Mouse (Mus musculus): Measurements from ENCODE around the gene Ext2. TPM values are rescaled to one million over a fixed set of nuclear protein-coding genes. Genes with fewer than 3 reads are reported as not detected.

Ext2 gene
- polyA plus RNA-seq, 1 experiment from 2014 or later, result 84.7 TPM

DNA sequence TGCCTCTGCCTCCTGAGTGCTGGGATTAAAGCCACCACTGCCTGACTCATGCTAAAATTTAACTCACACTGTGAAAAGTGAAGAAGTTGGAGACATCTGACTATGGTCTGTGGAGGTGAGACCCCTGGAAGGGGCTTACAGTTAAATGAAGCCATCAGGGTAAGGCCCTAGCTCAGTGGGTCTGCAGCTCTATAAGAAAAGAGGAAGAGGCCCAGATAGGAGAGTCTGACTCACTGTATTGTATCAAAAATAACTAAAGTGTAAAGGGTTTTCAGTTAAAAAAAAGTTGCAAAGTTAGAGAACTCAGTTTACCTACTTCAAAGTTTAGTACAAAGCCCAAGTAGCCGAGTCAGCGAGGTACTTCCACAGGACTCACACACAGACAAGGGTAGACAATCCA, 19.4 kb downstream of the Ext2 start:
- Histone ChIP-seq H3K4me1 (no peaks in the 10 kb centered on the region), H3K4me3 (no peak overlapping the region), H3K9ac (no peak overlapping the region), H3K36me3 (peaks cover 42% of the 10 kb centered on the region), H3K27me3 (no peaks in the 10 kb centered on the region), H3K4me2 (replicated peaks) (no peak overlapping the region), H3K9me3 (replicated peaks) (no peaks in the 10 kb centered on the region), H3K27ac (no peak overlapping the region)
- 100% methylated on average over 2 of the region's 2 CpGs for WGBS
- ATAC-seq (ENCODE audit: low FRiP score), result no peak

DNA sequence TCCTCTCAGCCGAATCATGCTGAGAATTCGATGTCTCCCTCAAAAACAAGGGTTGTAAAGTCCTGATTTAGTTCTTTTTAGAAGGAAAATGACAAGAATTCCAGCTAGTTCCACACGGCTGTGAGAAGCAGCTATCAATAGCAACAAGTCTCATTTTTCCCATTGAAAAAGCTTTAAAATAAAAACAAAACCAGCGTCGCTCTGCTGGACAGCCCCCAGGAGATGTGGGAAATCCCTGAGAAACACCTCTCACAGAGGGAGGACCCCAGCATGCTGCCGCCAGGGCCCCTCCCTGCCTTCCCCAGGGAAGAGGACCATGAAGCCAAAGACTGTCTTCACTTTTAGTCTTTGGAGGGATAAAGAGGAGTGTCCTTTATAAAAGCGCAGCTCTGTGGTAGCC, 21.3 kb downstream of the Ext2 start:
- no peak for ATAC-seq (ENCODE audit: low FRiP score)
- 75% methylated on average over 7 of the region's 7 CpGs for WGBS

DNA sequence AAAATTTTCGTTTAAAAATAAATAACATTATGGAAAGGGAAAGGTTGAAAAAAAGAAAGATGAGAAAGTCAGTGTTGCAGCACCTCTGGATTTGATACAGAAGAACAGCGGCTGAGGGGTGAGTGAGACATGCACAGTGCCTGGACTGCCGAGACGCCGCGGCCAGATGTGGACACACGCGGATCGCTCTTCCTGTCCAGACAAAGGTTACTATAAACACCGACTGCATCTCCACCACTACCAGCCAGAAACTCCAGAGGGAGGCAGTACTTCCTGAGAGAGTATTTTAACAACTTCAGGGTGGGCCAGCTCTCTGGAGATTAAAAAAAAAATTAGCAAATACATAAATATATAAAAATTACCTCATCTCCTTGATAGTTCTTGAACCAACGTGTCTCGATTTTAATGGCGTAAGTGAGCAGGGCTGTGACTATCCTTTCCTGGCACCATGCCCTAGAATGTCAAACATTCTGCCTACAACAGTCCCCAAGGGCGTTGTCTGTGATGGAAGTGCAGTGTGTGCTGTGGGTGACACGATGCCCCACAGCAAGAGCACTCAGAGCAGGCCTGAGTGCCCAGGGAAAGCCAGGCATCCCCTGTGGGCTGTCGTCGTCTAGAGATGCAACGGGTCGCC, 25.1 kb downstream of the Ext2 start:
- Histone ChIP-seq H3K9me3 (replicated peaks) (no peaks in the 10 kb centered on the region), H3K4me1 (no peaks in the 10 kb centered on the region), H3K27me3 (no peaks in the 10 kb centered on the region), H3K27ac (no peak overlapping the region), H3K36me3 (peaks cover 41% of the 10 kb centered on the region), H3K4me3 (no peak overlapping the region), H3K9ac (no peak overlapping the region), H3K4me2 (replicated peaks) (no peak overlapping the region)
- 75% methylated on average over 19 of the region's 19 CpGs for WGBS
- ATAC-seq (ENCODE audit: low FRiP score), result no peak

More for the DNA sequence above, 21.3 kb downstream of the Ext2 start:
- Histone ChIP-seq H3K9me3 (replicated peaks) (no peaks in the 10 kb centered on the region), H3K27ac (no peak overlapping the region), H3K36me3 (peaks cover 41% of the 10 kb centered on the region), H3K4me3 (no peak overlapping the region), H3K27me3 (no peaks in the 10 kb centered on the region), H3K9ac (no peak overlapping the region), H3K4me1 (no peaks in the 10 kb centered on the region), H3K4me2 (replicated peaks) (no peak overlapping the region)

DNA sequence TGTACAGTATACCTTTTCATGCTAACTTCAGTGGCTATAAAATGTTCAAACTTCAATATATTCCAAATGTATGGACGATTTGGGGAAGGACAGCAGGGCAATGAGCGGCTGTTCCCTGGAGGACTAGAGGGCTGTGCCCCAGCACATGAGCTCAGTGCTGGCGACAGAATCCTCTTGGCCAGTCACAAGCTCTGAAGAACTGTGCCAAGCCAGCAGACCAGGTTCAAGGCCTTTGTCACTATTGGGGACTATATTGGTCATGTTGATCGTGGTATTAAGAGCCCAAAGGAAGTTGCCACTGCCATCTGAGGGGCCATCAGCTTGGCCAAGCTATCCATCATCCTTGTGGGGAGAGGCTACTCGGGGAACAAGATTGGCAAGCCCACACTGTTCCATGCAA, 28.0 kb downstream of the Ext2 start:
- Histone ChIP-seq H3K27ac (no peak overlapping the region), H3K27me3 (no peaks in the 10 kb centered on the region), H3K4me2 (replicated peaks) (no peak overlapping the region), H3K36me3 (peaks cover 44% of the 10 kb centered on the region), H3K9me3 (replicated peaks) (no peaks in the 10 kb centered on the region), H3K4me3 (no peak overlapping the region), H3K4me1 (peaks cover 6% of the 10 kb centered on the region; the same call in 1 of the 2 replicates), H3K9ac (no peak overlapping the region)
- WGBS, result 91% methylated on average over 5 of the region's 5 CpGs
- no peak for ATAC-seq (ENCODE audit: low FRiP score)

DNA sequence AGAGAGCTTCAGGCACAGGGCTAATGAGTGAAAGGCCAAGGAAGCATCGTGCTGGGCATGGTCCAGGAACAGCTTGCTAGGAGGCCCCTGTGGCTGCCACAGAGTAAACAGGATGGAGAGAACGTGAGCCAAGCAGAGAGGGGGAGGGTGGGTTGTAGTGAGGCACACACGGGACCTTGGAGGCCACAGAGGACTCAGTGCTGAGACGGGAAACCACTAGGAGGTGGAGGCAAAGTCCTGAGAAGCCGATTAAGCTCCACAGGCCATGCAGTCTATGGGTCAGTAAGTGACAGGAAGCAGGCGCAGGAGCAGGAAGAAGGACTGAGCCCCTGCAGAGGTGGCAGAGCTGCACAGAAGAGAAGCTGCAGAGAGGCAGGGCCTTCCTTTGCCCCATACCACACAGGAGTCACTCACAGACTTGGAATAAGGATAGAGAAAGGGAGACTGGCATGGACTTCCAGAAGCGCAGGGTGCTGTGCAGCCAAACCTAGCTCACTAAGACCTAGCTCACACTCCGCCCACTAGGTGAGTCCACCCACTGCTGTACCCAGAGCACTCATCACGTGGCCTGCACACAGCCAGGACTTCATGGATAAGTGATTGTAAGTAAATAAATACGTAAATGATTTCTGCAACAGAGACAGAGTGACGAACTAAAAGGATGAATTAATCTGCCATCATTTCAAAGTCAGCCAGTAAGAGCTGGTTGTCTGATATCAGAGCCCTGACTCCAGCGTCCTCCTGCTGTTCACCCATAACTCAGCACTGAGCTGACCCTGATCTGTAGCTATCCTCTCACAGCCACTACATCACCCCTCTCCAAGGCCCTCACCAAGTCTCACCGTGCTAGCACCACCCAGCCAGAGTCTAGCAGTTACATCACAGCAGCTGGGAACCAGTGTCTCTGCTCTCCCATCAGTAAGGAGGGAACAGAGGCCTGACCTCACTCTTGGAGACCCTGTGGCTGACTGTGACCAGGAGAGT, 30.6 kb downstream of the Ext2 start:
- Histone ChIP-seq H3K36me3 (peaks cover 43% of the 10 kb centered on the region), H3K4me1 (peaks cover 6% of the 10 kb centered on the region; the same call in 1 of the 2 replicates), H3K9ac (no peak overlapping the region), H3K27ac (peak overlapping the region; percentile 52), H3K4me3 (no peak overlapping the region), H3K9me3 (replicated peaks) (no peaks in the 10 kb centered on the region), H3K4me2 (replicated peaks) (no peak overlapping the region), H3K27me3 (no peaks in the 10 kb centered on the region)
- ATAC-seq (ENCODE audit: low FRiP score), result no peak
- WGBS, result 63% methylated on average over 13 of the region's 13 CpGs

DNA sequence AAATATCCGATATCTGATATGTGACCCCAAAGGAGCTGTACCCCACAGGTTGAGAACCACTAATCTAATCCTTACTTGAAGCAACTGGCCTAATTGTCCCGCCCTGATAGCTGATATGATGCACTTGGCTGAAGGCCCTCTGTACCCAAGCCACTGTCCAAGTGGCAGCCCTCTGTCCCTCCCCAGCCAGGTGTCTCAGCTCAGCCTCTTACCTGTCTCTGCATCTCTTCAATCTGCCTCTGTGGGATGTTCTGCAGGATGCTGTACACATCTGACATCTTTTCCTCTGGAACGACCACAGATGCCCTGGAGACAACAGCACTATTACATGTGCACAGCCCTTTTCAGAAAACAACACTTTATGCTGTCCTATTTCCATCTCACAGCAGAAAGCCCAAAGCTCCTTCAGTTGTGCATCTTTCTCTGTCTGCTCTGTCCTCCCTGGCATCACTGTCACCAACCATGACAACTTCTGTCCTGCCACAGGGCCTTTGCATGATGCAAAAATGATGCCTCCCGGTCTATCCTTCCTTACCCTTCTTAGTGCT, 31.5 kb downstream of the Ext2 start:
- WGBS, result 93% methylated on average over 4 of the region's 4 CpGs
- H3K27me3 ChIP-seq, result no peaks in the 10 kb centered on the region
- H3K27ac ChIP-seq, result no peak overlapping the region
- H3K4me3 ChIP-seq, result no peak overlapping the region
- H3K36me3 ChIP-seq, result peaks cover 36% of the 10 kb centered on the region
- ATAC-seq (ENCODE audit: low FRiP score), result no peak
- H3K4me2 ChIP-seq (replicated peaks), result no peak overlapping the region
- no peak overlapping the region for H3K9ac ChIP-seq
- no peaks in the 10 kb centered on the region for H3K9me3 ChIP-seq (replicated peaks)
- peaks cover 9% of the 10 kb centered on the region for H3K4me1 ChIP-seq

DNA sequence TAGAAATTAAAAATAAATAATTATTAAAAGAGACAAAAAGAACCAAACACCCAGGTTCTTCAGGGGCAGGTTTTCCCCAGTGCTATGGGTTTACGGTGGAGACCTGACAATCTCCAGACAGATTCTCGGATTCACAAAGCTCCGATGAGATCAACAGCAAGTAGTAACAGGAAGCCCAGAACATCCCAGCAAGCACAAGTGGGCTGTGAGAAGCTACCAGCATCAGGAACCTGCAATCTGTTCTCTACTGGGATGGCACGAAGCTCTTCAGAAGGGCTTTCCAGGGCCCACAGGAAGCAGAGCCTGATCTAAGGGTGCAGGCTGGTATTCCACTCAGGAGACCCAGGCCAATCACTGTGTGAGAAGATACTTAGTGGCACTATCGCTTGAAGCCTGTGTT, 33.8 kb downstream of the Ext2 start:
- WGBS, result 83% methylated on average over 5 of the region's 5 CpGs

DNA sequence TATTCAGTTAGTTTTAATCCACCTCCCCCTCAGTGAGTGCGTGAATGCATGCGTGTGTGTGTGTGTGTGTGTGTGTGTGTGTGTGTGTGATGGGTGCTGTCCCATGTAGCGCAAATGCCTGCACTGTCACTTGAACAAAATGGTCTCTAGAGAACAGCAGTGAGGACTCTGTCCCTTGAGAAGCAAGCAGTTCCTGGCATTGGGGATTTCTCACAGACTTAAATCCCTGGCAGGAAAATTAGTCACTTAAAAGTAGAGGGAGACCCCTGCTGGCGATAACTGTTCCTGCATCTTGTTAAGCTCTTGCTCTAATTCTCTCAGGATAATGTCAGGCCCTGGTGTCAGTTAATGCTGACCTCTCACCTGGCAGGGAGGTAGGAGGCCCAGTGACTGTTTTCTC, 36.2 kb downstream of the Ext2 start:
- no peak overlapping the region for H3K27ac ChIP-seq
- no peaks in the 10 kb centered on the region for H3K27me3 ChIP-seq
- peaks cover 25% of the 10 kb centered on the region for H3K4me1 ChIP-seq
- peaks cover 13% of the 10 kb centered on the region; the same call in 1 of the 2 replicates for H3K36me3 ChIP-seq
- no peak overlapping the region for H3K4me3 ChIP-seq
- no peaks in the 10 kb centered on the region for H3K9me3 ChIP-seq (replicated peaks)
- H3K4me2 ChIP-seq (replicated peaks), result no peak overlapping the region
- ATAC-seq (ENCODE audit: low FRiP score), result peak; percentile 48; the same call in 1 of the 2 replicates
- no peak overlapping the region for H3K9ac ChIP-seq
- 51% methylated on average over 4 of the region's 4 CpGs for WGBS

More for the DNA sequence above, 33.8 kb downstream of the Ext2 start:
- Histone ChIP-seq H3K9ac (no peak overlapping the region), H3K27ac (no peak overlapping the region), H3K4me2 (replicated peaks) (no peak overlapping the region), H3K9me3 (replicated peaks) (no peaks in the 10 kb centered on the region), H3K36me3 (peaks cover 14% of the 10 kb centered on the region; the same call in 1 of the 2 replicates), H3K4me1 (peaks cover 28% of the 10 kb centered on the region), H3K27me3 (no peaks in the 10 kb centered on the region), H3K4me3 (no peak overlapping the region)
- no peak for ATAC-seq (ENCODE audit: low FRiP score)

DNA sequence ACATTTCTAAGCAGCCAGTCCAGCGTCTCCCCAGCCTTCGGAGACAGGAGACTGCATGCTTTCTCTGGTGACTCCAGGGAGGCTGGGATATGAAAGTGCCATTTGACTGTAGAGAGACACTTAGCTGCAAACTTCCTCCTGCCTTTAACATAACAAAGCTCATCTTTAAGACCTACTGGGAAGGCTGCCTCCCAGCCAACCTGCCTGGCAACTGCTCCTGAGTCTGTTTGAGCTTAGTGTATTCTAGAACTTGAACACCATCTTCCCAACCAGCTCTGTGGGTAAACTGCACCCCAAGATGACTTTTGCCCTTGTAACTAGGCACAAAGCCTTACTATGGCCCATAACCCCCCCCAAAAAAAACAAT, 37.0 kb downstream of the Ext2 start:
- ATAC-seq (ENCODE audit: low FRiP score), result no peak
- H3K36me3 ChIP-seq, result peaks cover 12% of the 10 kb centered on the region; the same call in 1 of the 2 replicates

DNA sequence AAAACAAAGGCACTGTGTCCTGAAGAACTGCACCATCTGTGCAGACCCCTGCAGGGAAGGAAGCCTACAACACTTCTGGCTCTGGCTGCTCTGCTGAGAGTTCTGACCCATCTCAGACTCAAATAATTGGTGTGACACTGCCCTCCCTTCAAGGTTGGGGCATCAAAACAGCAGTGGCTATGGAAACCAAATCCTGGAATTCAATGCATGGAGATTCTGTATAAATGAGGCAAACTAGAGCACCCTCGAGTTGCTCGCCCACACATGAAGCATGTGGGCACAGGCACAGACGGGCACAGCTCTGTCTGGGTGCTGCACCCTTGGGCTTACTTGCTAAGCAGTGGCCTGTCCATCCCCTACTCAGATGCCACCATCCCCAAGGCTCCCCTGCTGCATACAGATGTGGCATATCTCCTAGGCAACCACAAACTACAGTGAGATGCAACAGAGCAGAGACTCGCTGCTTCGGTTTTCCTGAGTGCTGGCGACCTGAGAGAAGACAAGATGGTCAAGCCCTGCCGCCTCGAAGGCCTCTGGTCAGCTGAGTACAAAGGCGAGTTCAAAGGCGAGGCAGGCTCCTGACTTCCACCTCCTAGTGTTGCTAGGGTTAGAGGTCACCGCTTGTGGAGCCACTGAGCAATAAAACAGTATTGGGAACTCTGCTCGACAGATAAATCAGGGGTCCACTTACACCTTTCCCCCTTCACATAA, 37.5 kb downstream of the Ext2 start:
- Histone ChIP-seq H3K9me3 (replicated peaks) (no peaks in the 10 kb centered on the region), H3K4me2 (replicated peaks) (no peak overlapping the region), H3K27ac (0 out of 2 replicates have a peak overlapping the region, but pooled peaks have one; percentile 18), H3K36me3 (0 out of 2 replicates have a peak, but pooled peaks cover 11% of the 10 kb centered on the region), H3K9ac (no peak overlapping the region; the same call in 1 of the 2 replicates), H3K27me3 (no peaks in the 10 kb centered on the region), H3K4me1 (peaks cover 26% of the 10 kb centered on the region), H3K4me3 (no peak overlapping the region)
- ATAC-seq (ENCODE audit: low FRiP score), result peak; percentile 37
- 18% methylated on average over 12 of the region's 12 CpGs for WGBS

More for the DNA sequence above, 37.0 kb downstream of the Ext2 start:
- Histone ChIP-seq H3K4me1 (peaks cover 25% of the 10 kb centered on the region), H3K4me3 (no peak overlapping the region), H3K9me3 (replicated peaks) (no peaks in the 10 kb centered on the region), H3K4me2 (replicated peaks) (no peak overlapping the region), H3K9ac (no peak overlapping the region; the same call in 1 of the 2 replicates), H3K27ac (no peak overlapping the region), H3K27me3 (no peaks in the 10 kb centered on the region)
- WGBS, result 22% methylated on average over 2 of the region's 2 CpGs

DNA sequence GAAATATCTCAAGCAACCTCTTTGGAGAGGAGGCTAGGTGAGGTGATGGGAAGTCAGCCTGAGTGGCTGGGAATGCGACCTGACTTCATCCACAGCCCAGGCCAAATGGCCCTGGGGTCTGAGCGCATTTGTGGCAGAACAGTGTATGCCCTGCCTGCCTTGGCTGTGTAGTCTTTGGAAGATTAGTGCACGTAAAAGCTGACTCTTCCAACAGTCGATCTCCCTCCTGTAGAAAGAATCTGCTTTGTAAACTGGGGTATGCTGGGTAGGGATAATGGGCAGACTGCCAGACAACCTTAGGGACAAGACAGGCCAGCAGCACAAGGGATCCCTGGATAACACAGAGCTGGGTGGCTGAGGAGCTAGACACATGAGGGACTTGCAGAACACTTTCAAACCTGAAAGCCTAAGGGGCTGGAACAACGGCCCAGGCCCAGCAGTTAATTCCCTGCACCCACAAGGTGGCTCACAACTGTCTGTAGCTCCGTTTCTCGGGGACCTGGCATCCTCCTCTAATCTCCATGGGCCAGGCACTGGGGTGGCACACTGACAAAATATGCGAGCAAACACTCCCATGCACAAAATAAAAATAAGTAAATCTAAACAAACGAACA, 38.3 kb downstream of the Ext2 start:
- Histone ChIP-seq H3K4me2 (replicated peaks) (no peak overlapping the region), H3K9ac (no peak overlapping the region), H3K4me3 (no peak overlapping the region), H3K4me1 (peaks cover 34% of the 10 kb centered on the region), H3K27ac (no peak overlapping the region), H3K36me3 (0 out of 2 replicates have a peak, but pooled peaks cover 3% of the 10 kb centered on the region), H3K27me3 (no peaks in the 10 kb centered on the region), H3K9me3 (replicated peaks) (no peaks in the 10 kb centered on the region)
- WGBS, result 70% methylated on average over 9 of the region's 9 CpGs
- ATAC-seq (ENCODE audit: low FRiP score), result no peak

Measured in hindbrain, embryonic 12.5 days (tissue).